Mouse (Mus musculus) G1E (cell line): ENCODE data around the gene Kdm4d. TPM values are rescaled to one million over a fixed set of nuclear protein-coding genes. Genes with fewer than 3 reads are reported as not detected.
A peak's percentile ranks its signal among the peaks of the same experiment; 100 is the strongest.

Experiments used
- ATAC-seq: 2 replicates; pipeline ENCODE4 v1.8.0; 2016; ENCODE audit warnings: mild to moderate bottlenecking; ENCODE audit not compliant: insufficient number of reproducible peaks, poor library complexity, low FRiP score, severe bottlenecking; ENCODE audit errors: extremely low read depth
- DNase-seq: peaks from one replicate; pipeline ENCODE4 v3.0.0; 2012; ENCODE audit warnings: low spot score
- H3K27me3 ChIP-seq: 2 replicates; pipeline ENCODE4 v1.6.1; 2012; ENCODE audit warnings: mild to moderate bottlenecking, low read length, inconsistent platforms; ENCODE audit not compliant: insufficient read depth
- H3K36me3 ChIP-seq: replicated peaks from 2 replicates; pipeline ENCODE3; 2012; ENCODE audit warnings: mild to moderate bottlenecking, inconsistent platforms
- H3K4me1 ChIP-seq: 2 replicates; pipeline ENCODE4 v1.6.1; 2012; ENCODE audit warnings: low read depth, low read length, inconsistent platforms, mixed read lengths; ENCODE audit not compliant: insufficient read depth
- H3K4me3 ChIP-seq: 2 replicates; pipeline ENCODE4 v1.5.1; 2012; ENCODE audit warnings: low read depth, mild to moderate bottlenecking, inconsistent platforms, low read length, moderate library complexity, mixed read lengths
- H3K9me3 ChIP-seq: replicated peaks from 2 replicates; pipeline ENCODE4 v1.6.1; 2012; ENCODE audit warnings: inconsistent platforms
- CTCF ChIP-seq: IDR thresholded peaks from 2 replicates; pipeline ENCODE4 v1.5.1; 2012; ENCODE audit warnings: low read depth, low read length, inconsistent platforms, mixed read lengths
- GATA1 ChIP-seq: IDR thresholded peaks from 2 replicates; pipeline ENCODE4 v1.6.1; 2012; ENCODE audit warnings: borderline replicate concordance, low read length, inconsistent platforms, mixed read lengths
- GATA2 ChIP-seq: IDR thresholded peaks from 2 replicates; pipeline ENCODE4 v1.6.1; 2012; ENCODE audit warnings: low read depth, low read length, inconsistent platforms, borderline replicate concordance
- POLR2AphosphoS5 ChIP-seq: IDR thresholded peaks from 2 replicates; pipeline ENCODE4 v1.6.1; 2012; ENCODE audit warnings: low read depth, low read length, inconsistent platforms; ENCODE audit not compliant: insufficient replicate concordance
- TAL1 ChIP-seq: conservative IDR thresholded peaks from 2 replicates; pipeline ENCODE4 v1.6.1; 2012; ENCODE audit warnings: low read depth, low read length, inconsistent platforms, mixed read lengths
- polyA plus RNA-seq: library from polyadenylated mRNA; stranded (reverse); fragments of >175 nt; gene quantifications from 2 replicates; pipeline ENCODE4 v1.2.3, GENCODE M21; 2012
- total RNA-seq, 2 experiments: library from RNA; stranded (forward) in 1 of 2; stranded (reverse) in 1 of 2; fragments of 200-1000 nt in 1 of 2; fragments of >200 nt in 1 of 2; fragmentation: Nextera tagmentation in 1 of 2; gene quantifications; 2 replicates each; pipeline ENCODE4 v1.2.3; 2014 to 2017

Kdm4d gene
- total and polyA plus RNA-seq, 3 experiments, result 0.11 to 1.3 (median 0.15) TPM

DNA sequence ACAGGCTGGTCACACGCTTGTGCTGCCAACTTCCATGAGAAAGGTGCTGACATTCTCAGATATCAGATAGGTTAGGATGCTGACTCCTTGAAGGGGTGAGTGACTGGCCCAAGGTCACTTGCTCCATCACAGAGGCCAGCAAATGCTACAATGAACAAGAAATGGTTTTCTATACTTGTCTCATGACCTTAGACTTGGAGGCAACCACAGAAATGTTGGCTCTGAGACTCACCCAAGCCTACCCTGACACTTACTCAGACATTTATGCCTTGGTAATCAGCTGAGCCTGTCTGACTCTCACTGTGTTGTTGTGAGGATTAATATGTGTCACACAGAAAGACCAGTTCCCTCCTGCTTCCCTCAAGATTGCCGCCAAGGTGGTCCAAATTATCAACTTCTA lies 33.4 kb upstream of the Kdm4d start:
- no peak overlapping the region for H3K4me3 ChIP-seq
- peaks cover 9% of the 10 kb centered on the region for H3K27me3 ChIP-seq
- H3K36me3 ChIP-seq, result no peaks in the 10 kb centered on the region
- TF ChIP-seq GATA1, result no peak
- TF ChIP-seq POLR2AphosphoS5, result no peak
- TF ChIP-seq TAL1, result no peak
- TF ChIP-seq GATA2, result no peak
- TF ChIP-seq CTCF, result no peak
- ATAC-seq (no peak), DNase-seq (no peak)
- no peaks in the 10 kb centered on the region for H3K4me1 ChIP-seq
- H3K9me3 ChIP-seq, result no peaks in the 10 kb centered on the region

DNA sequence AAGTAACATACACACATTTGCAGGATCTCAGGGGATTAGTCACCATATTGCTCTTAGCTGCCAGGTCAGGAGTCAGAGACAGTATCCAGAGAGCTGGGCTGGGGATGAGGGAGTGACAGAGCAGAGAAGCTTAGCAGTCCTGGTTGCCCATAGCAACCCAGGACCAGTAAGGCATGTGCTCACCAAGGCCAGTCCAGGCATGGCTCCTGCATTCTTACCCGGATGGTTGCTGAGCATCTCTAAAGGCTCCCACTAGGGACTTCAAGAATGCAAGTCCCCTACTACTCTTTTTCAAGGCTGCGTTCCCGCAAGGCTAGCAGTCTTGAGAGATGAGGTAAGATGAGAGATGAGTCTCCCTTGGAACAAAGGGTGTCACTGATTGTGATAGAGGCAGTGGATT lies 32.0 kb upstream of the Kdm4d start:
- H3K9me3 ChIP-seq, result no peaks in the 10 kb centered on the region
- no peaks in the 10 kb centered on the region for H3K36me3 ChIP-seq
- H3K27me3 ChIP-seq, result peaks cover 9% of the 10 kb centered on the region
- H3K4me3 ChIP-seq, result no peak overlapping the region
- ATAC-seq (no peak), DNase-seq (no peak)
- no peaks in the 10 kb centered on the region for H3K4me1 ChIP-seq
- TF ChIP-seq CTCF (no peak), POLR2AphosphoS5 (no peak), TAL1 (no peak), GATA1 (no peak), GATA2 (no peak)

DNA sequence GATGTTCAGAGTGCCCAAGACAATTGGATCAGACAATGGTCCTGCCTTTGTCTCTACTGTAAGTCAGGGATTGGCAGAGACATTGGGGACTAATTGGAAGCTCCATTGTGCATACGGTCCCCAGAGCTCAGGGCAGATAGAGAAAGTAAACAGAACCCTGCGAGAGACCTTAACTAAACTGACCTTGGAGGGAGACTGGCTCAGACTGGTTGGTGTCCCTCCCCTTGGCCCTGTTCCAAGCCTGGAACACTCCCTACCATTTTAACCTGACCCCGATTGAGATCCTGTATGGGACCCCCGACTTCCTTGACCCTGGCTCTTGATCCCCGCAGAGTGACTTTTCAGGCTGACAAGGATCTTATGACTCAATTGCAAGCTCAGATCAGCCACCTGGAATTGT lies 29.7 kb upstream of the Kdm4d start:
- peaks cover 8% of the 10 kb centered on the region for H3K27me3 ChIP-seq
- no peak for DNase-seq
- no peak overlapping the region for H3K4me3 ChIP-seq
- H3K4me1 ChIP-seq, result no peaks in the 10 kb centered on the region
- no peaks in the 10 kb centered on the region for H3K9me3 ChIP-seq
- no peaks in the 10 kb centered on the region for H3K36me3 ChIP-seq
- ATAC-seq, result no peak
- TF ChIP-seq GATA1 (no peak), GATA2 (no peak), POLR2AphosphoS5 (no peak), CTCF (no peak), TAL1 (no peak)

GRCm38 (mm10) chr9:14523408-14524043 lies 23.2 kb upstream of the Kdm4d start:
- ATAC-seq, result peak; percentile 54; the same call in 1 of the 2 replicates
- TF ChIP-seq GATA2 (no peak), CTCF (peak; percentile 68; the same call in 1 of the 2 replicates), GATA1 (no peak)
- DNase-seq, result peak; percentile 39
- Histone ChIP-seq H3K27me3 (peaks cover 21% of the 10 kb centered on the region), H3K4me3 (no peak overlapping the region), H3K36me3 (no peaks in the 10 kb centered on the region), H3K4me1 (no peaks in the 10 kb centered on the region), H3K9me3 (no peaks in the 10 kb centered on the region)

- Histone ChIP-seq H3K36me3 (no peaks in the 10 kb centered on the region), H3K27me3 (peaks cover 21% of the 10 kb centered on the region), H3K4me1 (no peaks in the 10 kb centered on the region), H3K4me3 (no peak overlapping the region), H3K9me3 (no peaks in the 10 kb centered on the region)
- DNase-seq (no peak), ATAC-seq (no peak)
- no peak for TF ChIP-seq CTCF
- TF ChIP-seq POLR2AphosphoS5, result no peak
- TF ChIP-seq TAL1, result no peak
- TF ChIP-seq GATA1, result no peak
These were observed 21.4 kb upstream of the Kdm4d start for GRCm38 (mm10) chr9:14521695-14522094.

GRCm38 (mm10) chr9:14520971-14521670 lies 20.8 kb upstream of the Kdm4d start:
- no peaks in the 10 kb centered on the region for H3K36me3 ChIP-seq
- H3K27me3 ChIP-seq, result peaks cover 21% of the 10 kb centered on the region
- no peak overlapping the region for H3K4me3 ChIP-seq
- DNase-seq (no peak), ATAC-seq (no peak)
- no peak for TF ChIP-seq CTCF
- TF ChIP-seq GATA2, result no peak
- TF ChIP-seq GATA1, result no peak
- no peak for TF ChIP-seq POLR2AphosphoS5
- TF ChIP-seq TAL1, result no peak
- no peaks in the 10 kb centered on the region for H3K4me1 ChIP-seq
- no peaks in the 10 kb centered on the region for H3K9me3 ChIP-seq
